Mouse (Mus musculus) thymus, postnatal 4 days (tissue): ENCODE measurements around the gene Ech1.

Experiments
- DNase-seq: peaks from one replicate; pipeline ENCODE4 v3.0.0; 2021

Gene Ech1

DNA sequence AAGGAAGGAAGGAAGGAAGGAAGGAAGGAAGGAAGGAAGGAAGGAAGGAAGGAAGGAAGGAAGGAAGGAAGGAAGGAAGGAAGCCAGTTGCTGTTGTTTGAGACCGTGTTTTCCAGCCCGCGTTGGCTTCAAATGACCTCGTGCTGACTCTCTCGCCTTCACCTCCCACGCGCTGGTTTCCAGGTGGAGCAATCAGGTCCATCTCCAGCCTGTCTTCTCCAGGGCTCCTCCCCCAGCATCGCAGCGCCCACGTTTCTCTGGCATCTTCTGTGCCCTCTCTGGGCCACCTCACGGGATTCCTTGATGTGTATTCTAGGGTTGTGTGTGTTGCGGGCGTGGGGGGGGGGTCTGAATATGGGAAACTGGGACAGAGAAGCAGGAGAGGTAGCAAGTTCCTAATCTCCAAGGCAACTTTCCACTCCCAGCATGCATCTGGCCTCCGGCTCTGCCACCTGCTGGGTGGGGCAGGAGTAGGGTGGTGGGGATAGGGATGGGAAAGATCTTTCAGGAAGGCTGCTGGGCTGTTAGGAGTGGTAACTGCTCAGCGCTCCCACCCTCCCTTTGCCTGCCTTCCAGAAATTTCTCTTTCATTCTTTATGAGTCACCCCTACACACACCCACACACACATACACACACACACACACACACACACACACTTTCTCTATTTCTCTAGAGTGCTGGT is 37.9 kb downstream of the Ech1 start:
- DNase-seq, result no peak

DNA sequence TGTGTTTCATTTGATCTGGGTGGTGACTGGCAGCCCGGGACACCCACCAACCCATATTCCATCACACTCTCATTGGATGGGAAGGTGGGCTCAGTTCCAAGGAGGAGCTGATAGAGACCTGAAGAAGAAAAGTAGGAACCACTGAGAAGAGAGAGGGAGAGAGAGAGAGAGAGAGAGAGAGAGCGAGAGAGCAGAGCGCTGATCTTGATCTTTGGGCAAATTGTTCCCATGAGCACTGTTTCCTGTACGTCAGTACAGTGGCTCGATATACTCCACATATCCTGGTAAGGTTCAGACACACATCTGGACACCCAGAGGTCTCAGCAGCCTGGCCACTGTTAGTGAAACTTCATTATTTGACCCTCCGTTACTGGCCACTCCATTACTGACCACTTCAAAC is 38.5 kb downstream of the Ech1 start, which contains the start of gene Lgals7:
TSS of gene Lgals7 (plus strand) at position 314 of the 400 bp plus-strand sequence.
- no peak for DNase-seq

DNA sequence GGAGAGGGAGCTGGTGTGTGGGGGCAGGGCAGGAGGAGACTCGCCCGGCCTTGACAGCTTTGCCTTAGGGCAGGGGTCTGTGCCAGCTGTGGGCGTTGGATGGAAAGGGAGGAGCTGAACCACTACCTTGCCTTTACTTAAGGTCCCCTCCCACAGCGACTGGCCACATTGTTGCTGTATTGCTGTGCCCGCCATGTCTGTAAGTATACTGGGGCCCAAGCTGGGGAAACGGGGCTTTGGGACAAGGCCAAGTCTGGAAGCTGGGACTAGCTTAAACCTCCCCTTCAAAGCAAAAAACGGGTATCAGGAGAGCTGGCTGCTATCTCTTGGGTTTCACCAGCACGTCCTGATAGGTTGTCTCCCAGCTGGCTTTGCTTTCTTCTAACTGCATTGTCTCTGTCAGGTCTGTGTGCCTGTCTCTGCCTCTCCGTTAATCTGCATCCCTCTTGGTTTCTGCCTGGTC is 39.3 kb downstream of the Ech1 start:
- DNase-seq, result no peak

DNA sequence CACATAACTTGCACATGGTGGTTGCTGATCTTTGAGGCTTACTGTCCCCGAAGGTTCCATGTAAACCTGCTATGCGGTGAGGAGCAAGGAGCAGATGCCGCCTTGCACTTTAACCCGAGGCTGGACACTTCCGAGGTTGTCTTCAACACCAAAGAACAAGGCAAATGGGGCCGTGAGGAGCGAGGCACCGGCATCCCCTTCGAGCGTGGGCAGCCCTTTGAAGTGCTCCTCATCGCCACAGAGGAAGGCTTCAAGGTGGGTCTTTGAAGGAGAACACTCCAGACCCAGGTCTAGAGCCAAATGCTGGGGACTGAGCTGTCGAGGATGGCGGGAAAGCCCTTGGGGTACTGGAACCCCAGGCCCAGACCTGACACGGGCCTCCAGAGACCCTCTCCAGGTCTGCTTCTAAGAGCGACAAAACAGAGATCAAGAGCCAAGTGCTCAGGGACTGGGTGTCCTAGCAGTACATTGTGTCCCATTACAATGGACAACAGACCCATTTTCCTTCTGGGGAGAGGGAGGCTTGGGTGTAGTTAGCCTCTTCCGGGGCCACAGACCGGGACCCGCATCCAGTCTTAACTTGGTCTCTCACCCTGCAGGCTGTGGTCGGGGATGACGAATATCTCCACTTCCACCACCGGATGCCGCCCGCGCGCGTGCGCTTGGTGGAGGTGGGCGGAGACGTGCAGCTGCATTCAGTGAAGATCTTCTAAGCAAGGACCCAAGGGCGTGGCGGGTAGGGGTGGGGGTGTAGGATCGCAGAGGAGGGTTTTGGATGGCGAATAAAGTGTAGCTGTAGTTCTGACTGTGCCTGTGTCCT is 40.7 kb downstream of the Ech1 start:
- DNase-seq, result peak; percentile 97

DNA sequence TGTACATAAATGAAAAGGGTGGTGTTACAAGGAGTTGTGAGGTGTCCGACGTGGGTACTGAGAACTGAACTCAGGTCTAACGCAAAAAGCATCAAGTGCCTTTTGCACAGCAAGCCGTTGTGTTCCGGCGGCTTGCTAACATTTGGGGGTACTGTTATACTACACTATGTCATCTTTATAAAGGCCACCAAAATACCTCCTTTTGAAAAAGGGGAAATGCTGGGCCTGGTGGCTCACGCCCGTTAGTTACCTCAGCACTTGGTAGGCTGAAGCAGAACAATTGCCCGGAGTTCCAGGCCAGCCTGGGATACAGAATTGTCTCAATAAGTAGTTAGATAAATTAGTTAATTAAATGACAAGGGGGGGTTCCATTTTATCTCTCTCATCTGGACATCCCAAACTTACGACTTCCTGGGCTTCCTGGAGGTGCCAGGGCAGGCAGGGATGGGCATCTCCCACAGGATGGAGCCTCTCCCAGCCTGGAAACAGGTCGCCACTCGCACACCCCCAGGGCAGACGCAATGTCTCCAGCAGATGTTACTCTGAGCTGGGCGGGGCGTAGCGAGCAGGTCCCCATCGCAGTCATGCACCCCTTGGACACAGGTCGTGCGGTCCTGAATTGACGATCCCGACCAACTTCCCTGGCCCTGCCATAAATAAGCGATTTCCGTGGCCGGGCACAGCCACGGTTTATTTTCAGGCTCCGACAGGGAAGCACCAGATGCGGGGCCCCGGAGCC is 41.9 kb downstream of the Ech1 start:
- no peak for DNase-seq

DNA sequence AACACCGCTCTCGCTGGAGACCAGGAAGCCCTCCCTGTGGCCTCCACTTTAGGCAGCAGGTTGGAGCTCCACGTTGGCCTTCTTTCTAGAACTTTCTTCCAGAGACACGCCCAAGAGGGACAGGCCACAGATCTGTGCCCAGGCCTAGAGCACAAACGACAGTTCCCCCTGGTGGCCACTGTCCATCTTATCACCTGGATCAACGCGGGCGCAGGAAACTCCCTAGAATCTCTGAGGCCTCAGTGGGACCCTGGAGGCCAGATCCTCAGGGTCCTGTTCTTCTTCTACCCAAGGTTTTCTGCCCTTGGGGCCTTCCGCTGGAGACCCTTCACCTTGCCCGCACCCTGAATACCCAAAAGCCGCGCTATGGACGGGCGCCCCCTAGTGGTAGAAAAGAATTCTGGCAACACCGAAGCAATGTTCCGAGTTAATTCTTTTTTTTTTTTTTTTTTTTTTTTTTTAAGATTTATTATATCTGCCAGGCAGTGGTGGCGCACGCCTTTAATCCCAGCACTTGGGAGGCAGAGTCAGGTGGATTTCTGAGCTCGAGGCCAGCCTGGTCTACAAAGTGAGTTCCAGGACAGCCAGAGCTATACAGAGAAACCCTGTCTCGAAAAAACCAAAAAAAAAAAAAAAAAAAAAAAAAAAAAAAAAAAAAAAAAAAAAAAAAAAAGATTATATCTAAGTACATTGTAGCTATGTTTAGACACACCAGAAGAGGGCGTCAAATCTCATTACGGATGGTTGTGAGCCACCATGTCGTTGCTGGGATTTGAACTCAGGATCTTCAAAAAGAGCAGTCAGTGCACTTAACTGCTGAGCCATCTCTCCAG is 42.7 kb downstream of the Ech1 start:
- DNase-seq, result peak; percentile 89

DNA sequence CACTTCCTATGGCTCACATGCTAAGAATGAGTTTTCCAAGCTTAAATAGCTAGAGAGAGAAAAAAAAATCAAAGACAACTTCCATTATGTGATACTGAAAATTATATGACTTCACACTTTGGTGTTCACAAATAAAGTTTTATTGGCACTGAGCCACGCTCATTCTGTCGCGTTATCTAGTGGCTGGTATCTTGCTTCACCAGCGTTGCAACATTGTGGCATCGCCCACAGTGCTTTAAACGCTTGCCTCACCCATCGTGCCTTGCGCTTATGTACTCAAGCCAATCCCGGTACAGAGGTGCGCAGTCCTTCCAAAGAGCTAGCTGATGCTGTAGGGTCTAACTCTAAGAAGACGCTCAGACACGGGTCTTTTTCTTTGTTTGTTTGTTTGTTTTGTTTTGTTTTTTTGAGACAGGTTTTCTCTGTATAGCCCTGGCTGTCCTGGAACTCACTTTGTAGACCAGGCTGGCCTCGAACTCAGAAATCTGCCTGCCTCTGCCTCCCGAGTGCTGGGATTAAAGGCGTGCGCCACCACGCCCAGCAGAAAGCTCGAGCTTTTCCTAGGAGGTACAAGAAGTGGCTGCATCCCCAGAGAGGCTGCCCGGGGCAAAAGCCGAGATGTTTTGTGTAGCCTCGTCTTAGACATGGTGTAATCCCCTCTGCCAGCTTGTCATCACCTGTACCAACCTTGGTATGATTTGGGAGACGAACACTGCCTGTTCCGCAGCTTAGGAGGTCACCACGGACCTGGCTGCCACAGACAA is 46.1 kb downstream of the Ech1 start:
- DNase-seq, result no peak

DNA sequence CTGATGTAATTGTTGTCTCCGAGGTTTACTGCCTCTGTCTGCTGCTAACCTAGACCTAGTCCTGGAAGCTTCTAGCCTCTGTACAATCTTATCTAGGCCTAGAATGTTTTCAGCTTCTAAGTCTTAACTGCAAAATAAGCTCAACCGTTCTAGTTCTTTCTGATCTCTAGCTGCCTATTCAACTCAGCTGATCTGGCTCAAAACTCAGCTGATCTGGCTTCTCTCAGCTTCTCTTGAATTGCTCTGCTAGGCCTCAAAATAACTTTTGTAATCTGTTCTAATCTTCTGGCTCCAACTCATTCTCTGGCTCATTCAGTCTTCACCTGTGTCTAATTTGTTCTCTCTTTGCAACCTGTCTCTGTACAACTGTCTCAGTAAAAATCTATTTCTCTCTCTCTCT is 49.5 kb downstream of the Ech1 start:
- DNase-seq, result no peak

DNA sequence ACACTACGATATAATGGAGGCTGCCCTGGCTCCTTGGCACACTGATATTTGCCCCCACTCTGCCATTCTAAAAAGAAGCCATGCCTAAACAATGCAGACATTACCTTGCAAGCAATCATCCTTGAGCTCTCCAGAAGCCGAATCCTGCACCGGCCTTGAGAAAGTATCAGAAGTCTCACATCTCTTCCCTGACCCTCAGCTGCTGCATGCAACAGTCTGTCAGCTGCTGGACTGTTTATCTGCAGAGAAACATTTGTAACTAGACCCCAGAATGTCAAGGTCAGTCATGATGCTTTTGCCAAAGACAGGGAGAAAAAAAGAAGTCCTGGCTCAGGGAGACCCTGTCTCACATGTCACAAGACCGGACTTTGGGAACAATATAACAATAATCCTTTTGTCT is 51.1 kb downstream of the Ech1 start:
- DNase-seq, result no peak

DNA sequence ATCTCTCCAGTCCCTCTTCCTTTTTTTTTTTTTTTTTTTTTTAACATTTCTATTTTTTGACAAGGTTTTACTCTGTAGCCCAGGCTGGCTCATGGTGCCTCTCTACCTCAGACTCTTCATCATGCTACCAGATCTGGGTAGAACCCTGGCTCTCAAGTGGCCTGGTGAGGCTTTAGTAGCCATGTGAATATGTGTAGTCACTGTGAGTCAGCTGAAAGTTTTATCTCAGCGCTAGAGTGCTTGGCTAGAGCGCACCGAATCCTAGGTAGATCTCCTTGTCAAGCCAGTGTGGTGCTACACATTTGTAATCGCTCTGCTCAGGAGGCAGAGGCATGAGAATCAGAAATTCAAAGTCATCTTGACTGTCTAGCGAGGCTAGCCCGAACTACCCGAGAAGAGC is 52.1 kb downstream of the Ech1 start:
- no peak for DNase-seq

DNA sequence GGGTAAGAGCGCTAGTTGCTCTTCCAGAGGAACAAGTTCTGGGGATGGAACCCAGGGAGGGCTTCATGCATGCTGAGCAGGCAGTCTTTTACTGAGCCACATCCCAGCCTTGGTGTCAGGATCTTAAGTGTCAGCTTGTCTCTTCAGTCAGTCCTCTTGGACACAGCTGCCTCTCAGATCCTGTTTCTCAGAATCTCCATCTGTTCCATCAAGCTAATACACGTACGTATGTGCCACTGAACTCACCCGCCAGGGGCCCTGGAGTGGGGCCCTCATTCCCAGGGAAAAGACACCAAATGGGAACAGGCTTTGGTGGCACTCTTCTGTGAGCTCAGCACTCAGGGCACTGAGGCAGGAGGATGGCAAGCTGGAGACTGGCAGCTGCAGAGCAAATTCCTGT is 52.8 kb downstream of the Ech1 start:
- DNase-seq, result peak; percentile 11

DNA sequence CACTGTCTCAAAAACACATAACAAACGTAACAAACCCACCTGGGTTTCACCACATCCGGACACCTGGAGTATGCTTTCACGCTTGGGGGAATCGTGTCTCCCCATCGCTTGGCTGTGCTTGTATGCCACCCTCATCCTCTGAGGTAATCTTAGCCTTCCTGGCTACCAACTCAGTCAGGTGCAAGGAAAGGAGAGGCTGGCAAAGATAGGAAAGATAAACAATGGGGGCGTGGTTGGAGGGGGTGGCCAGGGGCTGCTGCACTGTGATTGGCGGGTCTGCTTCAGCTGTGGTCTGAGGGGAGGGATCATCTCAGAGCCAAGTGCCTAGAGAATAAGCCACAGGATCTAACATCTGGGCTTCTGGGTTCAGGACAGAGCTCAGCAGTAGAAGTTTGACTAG is 54.6 kb downstream of the Ech1 start:
- DNase-seq, result peak; percentile 53

DNA sequence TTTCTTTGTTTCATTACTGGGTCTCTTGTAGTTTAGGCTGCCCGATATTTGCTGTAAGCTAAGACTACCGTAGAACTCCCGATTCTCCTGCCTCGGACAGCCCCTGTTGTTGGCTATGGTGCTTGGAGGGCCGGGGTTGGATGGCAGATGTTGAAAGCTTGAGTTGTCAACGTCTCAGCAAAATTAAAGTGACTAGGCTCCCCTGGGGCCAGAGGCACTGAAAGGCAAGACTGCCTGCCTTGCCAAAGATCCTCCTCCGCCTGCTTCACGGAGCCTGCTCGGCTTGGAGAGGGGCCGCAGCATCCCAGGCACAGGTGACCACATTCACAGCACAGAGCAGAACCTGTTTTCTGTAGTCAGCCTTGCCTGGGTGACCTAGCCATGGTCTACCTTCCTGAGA is 55.5 kb downstream of the Ech1 start:
- no peak for DNase-seq

DNA sequence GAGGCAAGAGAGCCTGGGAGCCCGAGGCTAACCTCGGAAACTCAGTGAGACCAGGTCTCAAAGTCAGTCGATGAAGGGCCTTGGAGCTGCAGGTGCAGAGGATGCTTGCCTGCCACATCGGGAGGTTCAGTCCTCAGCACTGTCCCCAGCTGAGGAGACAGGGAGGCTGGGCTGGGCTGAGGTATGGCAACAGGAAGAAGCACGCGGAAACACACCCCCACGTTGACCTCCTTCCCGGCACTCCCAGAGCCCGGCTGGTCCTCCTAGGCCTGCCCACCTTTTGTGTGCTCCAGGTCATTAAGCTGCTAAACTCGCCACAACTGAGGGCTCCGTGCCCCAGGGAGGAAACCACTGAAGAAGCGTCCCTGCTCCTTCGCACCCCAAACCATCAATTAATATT is 56.2 kb downstream of the Ech1 start, which contains the start of gene Capn12:
TSS of gene Capn12 (plus strand) at position 224 of the 400 bp plus-strand sequence.
- DNase-seq, result peak; percentile 65
